Mouse (Mus musculus) cerebellum, adult 2 months (tissue): ENCODE measurements around the gene Robo1.

Experiments
- CTCF ChIP-seq: fragments of 200-500 bp; IDR thresholded peaks from 2 replicates; pipeline ENCODE4 v1.5.1; 2011; ENCODE audit warnings: low read depth, mild to moderate bottlenecking, control low read depth, low read length, moderate library complexity, borderline replicate concordance; ENCODE audit not compliant: insufficient read depth
- POLR2A ChIP-seq: fragments of 200-500 bp; IDR thresholded peaks from 2 replicates; pipeline ENCODE4 v1.6.1; 2011; ENCODE audit warnings: low read length, control low read depth, borderline replicate concordance; ENCODE audit not compliant: insufficient read depth

- TF ChIP-seq CTCF = no peak
- no peak for TF ChIP-seq POLR2A
These were observed 75.5 kb downstream of the Robo1 start for GRCm38 (mm10) chr16:72383566-72383965.
